Mouse (Mus musculus) lung, postnatal 10 days (tissue): Measurements from ENCODE around the gene Diras2.

ENCODE experiments used
- DNase-seq: peaks from one replicate; pipeline ENCODE4 v3.0.0; 2021

Gene Diras2

DNA sequence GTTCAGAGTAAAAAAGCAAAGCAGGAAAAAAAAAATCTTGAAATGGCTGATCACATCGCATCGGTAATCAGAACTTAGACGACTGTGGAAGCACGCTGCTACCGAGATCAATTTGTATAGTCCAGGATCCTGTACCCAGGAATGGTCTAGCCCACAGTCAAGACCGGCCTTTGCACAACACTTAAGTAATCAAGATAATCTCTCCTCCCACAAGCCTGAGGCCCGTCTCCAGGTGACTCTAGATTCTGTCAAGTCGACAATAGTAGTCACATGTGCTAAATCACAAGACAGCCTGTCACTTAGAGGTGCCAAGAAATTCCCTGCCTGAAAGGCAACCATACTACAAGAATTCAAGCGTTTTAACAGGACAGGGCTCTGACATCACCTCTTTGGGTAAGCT, at the start of gene Diras2:
Diras2 (minus strand) TSS at position 159 of the 400 bp plus-strand sequence.
- no peak for DNase-seq

DNA sequence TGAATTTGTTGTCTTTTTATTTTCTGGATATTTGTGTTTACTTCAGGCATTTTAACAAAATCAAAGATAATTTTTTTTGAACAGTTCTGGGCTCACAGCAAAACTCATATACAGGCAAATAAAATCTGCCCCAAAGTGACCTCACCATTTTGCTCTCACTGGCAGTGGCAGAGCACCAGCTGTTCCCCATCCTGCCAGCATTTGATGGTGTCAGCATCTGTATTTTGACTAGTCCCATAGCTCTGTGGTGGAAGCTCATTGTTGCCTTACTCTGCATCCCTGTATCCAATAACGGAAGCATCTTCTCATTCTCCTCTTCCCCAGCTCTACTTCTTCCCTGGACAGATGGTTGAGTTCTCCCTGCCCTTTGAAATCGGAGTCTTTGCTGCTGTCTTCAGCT, 47.7 kb upstream of the Diras2 start:
- DNase-seq: no peak

DNA sequence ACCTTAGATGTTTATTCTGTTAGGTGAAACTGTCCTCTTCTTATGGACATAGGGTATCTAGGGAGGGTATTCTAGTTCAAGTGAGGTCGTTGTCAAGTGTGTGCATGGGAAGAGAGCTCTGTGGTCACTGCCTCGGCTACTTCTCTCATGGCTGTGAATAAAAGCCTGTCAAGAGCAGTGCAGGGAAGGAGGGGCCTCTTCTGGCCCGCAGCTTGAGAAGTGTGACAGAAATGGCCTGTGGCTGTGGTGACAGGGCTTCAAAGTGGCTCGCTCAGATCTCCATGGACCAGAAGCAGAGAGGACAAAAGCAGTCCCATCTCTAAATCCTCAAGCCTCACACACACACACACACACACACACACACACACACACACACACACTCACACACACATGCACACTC, 46.9 kb upstream of the Diras2 start:
- DNase-seq: no peak

DNA sequence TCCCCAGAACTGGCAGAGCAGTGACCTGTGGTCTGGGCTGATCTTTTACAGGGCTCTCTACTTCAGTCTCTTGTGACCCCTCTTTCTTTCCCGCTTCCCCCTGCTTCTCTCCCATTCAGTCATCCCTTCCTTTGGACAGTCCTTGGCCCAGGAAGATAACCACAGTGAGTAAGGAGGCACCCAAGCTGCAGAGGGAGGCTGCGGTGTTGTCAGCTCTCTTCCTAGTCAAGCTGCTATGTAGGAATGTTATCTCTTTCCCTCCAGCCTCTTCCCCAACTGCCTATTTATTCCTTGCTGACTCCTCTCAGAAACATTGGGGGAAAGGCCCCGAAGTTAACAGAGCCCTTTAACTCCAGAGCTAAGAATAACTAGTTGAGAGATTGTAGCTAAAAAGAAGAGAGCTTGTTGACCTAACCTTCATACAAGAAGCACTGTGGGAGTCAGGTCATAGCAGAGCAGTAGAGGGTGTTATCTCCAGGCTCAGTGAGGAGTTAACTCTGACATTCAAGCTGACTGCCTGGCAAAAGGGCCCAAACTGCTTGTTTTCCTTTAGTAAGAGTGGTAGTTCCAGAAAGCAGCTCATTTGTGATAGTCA, 46.3 kb upstream of the Diras2 start:
- DNase-seq: no peak

DNA sequence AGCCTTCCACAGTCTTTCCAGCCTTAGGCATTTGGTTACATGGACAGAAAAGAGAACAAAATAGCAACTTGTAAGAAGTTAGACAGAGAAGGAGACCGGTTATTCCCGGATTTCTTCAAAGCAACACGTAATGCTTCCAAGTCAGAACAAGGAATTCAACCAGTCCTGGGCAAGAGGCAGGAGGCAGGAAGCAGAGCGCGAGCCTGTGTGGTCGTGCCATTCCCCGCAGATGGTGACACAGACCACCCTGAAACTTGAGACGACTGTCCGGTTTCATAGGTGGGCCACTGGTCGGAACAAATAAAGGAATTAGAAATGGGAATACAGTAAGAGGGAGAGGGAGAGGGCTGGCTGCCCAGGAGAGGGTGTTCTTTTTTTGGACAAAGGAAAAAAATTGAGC, 45.8 kb upstream of the Diras2 start:
- DNase-seq: no peak

DNA sequence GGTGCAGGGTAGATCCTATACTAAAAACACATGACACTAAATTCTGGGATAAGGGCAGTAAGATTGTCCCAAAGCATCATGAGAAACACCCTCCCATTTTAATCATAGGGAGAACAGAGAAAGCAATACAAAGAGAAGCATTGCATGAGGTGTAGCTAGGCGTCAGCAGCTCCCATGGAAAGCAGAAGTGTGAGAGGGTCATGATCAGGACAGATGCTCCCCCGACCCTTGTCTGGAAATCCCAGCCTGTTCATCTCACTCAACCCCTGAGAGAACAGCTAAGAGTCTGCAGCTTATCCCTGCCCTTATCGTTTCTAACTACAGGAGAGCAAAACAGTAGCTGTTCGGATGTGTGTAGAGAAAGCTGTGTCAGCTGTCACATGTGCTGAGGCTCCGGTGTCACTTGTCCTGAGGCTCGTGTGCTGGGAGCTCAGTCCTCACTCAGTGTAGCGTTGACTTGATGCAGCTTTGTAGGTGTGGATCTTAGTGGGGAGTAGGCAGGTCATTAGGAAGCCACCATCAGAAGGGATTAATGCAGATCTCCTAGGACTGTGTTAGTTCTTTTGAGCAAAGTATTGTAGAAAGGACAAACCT, 45.0 kb upstream of the Diras2 start:
- DNase-seq: no peak

DNA sequence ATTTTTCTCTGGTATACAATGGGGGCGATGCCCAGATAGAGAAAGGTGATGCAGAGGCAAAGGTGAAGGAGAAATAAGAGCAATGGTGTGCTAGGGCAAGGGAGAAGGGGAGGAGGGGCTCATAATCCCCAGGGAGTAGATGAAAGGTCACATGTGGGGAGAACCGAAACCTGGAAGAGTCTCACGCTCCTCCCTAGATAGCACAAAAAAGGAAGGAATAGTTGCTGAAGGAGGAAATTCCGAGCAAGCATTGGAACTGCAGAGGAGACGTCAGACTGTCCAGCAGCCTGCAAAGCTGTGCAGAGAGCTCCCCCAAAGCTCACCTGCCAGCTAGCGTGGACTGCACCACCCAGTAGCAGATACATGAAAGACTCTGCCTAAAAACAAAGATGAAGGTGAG, 44.4 kb upstream of the Diras2 start:
- DNase-seq: no peak

DNA sequence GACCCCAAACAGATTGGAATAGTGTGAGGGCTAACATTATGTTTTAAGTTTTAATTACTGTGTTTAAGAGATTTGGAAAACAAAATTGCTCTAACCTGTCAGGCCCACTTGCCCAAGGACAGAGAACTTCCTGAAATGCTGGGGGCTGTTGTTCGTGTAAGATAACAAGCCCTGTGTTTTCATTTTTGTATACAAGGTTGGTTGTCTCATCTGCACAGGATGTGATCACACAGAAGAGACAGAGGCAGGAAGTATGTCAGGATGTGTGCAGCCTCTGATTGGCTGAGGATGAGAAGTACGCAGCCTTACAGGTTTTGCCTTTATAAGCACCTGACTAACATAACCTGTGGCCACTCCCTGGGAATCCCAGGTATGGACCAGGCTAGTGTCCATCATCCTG, 43.2 kb upstream of the Diras2 start:
- DNase-seq: no peak

DNA sequence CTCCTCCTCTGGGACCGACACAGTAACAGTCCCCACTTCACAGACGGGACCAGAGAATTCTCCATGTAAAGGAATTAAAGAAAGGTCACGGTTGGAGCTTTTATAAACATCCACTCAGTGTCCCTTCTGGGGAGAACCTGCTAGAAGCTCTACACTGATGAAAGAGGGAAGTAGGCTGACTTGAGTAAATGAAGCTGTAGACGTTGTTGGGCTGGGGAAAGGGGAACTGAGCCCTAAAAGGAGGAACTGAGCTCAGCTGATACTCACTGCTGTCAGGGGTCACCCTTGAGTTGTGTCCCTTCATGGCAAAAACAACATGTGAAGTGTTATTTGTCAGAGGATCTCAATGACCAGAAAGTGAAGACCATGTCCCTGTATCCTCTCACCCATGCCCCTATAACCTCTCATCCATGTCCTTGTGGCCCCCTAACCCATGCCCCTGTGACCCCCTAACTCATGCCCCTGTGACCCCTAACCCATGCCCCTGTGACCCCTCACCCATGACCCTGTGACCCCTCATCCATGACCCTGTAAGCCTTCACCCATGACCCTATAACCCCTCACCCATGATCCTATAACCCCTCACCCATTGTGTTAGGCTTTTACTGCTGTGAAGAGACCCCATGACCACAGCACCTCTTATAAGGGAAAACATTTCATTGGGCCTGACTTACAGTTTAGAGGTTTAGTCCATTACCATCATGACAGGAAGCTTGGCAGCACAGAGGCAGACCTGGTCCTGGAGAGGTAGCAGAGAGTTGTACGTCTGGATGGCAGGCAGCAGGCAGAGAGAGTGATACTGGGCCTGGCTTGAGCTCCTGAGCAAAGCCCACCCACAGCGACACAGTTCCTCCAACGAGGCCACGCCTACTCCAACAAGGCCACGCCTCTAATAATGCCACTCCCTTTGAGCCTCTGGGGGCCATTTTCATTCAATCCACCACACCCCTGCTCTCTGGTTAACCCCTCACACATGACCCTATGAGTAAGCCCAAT, 41.7 kb upstream of the Diras2 start:
- peak; percentile 29 for DNase-seq

DNA sequence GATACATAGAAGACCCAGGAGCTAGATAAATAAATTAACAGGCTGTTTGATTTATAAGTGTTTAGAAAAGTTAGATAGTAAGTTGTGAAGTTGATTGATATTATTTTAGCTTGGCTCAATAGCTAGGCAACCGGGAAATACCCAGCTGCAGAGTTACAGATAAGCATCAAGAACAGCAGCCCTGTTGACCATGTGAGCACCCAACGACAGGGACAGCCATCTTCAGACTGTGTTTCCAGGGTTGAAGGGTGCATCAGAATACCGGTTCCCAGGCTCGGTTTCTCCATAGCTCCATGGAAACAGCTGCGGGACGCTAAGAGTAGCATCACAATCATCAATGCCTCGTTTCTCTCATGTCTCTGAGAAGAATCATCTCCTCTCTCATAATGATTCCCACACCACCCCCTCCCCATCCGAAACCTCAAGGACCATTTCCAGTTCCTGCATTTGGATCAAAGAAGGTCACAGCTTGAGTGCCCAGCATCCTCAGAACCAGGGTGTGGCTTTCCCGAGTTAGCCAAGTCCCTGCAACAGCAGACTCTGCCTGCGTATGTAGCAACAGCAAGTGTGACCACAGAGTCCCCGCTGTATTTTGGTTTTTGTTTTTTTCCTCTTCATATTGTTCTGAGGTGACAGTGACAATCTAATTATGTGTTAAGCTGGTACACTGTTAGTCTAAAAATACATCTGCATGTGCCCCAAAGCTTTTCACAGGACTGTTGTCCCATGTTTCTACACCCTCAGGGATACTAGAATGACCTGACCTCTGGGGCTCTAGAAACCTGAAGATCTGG, 40.7 kb upstream of the Diras2 start:
- DNase-seq: peak; percentile 34

DNA sequence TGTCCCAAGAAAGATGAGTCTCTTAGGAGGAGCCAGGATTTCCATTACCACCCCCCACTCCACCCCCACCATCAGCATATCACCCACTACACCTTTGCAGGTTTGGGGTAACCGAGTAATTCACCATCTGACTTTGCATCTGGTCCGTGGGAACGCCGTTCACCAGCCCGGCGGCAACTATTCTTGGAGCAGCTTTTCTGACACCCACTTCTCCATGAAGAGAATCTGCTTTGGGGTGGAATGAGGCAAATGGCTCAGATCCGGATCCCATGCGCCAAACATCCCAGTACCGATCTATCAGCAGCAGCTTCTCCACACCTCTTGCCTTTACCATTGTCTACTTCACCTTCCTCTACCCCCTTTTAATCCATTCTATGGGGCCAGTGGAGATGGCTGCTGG, 39.2 kb upstream of the Diras2 start:
- no peak for DNase-seq

DNA sequence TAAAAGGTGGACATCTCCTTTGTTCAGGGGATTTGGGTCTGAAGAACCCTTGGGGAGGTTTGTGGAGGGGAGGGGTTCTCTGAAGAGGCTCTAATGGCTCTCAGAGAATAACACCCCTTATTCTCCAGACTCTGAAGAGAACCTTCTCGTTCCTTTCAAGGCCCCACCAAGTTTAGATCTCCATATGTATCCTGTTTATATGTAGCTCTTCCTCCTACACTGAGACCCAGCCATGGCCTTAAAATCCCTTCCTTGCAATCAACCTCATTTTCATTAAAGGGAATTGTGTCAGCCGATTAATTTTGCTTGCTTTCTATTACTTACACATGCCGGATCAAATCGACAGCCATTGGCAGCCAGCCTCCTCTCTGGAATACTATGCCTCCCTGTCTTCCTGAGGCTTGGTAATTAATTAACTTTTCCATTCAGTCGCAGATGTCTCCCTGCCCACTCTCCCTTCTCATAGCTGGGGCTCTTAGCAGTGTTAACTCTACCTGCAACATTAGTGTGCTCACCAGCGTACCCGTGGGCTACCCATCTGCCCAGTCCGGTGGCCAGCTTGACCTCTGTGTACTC, 38.2 kb upstream of the Diras2 start:
- DNase-seq: no peak

DNA sequence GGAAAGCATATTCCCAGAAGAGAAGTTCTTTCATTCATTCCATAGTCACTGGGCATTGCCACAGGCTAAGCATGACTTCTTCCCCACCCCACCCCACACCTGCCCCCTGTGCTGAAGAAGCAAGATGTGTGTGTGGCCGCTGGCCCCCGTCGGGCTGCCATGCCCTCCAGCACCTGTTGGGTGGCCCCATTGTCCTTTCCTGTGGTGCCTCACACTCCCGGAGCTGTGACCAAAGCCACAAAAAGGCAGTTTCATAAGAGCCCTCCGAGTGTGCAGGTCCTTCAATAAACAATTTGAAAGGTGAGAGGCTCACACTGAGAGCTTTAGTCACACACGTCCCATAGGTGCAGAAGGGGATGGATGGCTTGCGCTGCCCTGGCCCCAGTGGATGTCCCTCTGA, 35.7 kb upstream of the Diras2 start:
- no peak for DNase-seq

DNA sequence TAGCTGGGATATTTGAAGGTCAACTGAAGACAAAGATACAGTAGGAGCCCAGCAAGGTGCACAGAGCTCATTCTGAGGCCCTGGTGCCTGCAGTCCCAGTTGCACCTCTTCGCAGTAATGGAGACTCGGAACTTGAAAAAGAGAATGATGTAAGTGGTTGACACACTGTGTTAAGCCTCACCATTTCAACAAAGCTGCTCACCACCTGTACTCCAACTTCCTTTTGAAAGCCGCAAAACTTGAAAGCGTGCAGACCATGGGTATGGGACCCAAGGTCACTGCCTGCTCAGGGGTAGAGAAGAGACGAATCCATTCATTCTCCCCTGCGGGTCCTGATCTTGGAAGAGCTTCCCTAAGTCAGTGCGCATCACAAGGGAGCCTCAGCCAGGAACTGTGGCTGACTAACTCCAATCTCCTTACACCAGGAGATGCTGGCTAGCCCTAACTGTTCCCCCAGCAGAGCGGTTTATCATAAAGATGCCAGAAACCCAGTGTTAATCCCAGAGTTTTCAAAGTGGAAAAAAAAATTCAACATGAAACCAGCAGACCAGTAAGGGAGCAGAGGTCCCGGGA, 35.2 kb upstream of the Diras2 start:
- DNase-seq: no peak

DNA sequence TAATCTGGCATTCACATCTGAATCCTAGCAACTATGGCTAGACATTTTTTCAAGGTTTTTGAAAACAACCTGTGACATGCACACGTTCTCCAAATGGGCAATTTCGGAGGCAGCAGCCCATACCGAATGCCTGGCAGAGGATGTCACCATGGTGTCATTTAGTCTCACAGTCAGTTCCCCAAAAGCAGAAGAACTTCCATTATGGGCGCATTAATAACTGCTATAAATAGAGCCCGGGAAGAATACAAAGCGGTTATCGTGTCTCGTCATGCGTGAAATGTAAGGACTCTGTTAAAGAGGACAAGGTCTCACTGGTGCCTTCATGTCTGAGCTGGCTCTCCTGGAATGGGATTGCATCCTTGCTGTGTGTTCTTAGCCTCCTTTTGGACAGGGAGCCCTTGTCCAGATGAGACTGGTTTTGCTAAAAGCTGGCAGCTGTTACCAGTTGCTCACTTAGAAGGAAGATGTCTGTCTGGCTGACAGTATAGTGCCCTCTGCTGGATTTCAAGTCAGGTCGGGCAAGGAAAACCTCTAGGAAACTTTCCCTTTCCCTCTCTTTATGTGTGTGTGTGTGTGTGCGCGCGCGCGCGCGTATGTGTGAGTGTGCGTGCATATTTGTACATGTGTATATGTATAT, 34.1 kb upstream of the Diras2 start:
- DNase-seq: peak; percentile 30

DNA sequence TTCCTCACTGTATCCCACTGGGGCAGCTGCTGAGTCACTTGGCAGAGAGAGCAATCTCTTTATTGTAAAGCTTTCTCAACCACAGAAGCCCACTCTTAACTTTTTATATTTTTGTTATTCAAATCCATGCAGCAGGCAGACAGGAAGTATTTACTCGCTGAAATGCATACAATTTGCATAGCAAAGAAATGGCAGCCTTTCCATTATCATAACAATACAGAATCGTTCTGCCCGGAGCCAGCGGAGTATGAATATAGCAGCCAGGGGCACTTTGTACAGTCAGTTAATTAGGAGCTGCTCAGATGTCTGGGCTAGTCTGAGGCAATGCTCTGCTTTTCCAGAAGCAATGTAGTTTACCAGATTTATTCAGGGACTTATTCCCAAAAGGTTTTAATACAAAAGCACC, 31.1 kb upstream of the Diras2 start:
- DNase-seq: no peak

DNA sequence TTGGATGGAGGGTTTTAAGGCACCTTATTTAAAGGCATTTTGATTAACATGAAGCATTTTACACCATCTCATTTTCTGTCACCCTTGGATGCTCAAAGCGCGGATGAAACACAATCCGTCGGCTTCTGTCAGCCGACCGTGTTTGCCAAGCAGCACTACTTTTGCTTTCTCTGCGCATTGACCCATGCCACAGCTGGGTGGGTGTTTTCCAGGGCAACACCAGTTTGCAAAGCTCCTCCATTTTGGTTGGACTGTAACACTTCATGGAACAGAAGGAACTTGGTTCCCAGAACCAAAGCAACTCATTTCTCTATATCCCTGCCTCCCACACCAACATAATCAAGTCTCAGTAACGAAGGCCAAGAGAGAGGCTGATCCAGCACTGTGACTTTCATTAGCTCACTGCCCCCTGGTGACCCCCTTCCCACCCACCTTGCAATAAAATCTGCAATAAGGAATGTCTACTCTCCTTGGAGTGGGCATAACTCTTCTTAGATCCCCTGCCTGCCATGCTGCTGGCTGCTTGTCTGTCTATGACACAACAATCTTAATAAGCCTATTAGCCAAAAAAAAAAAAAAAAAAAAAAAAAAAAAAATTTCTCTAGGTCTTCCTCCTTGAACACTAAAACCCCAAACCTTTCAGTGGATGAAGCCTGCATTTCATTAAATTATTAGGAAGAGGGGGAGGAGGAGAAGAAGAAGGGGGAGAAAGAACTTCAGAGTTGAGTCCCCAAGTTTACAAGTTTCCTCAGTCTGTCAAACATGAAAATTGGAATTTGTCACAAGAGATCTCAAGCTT, 30.5 kb upstream of the Diras2 start:
- DNase-seq: no peak

DNA sequence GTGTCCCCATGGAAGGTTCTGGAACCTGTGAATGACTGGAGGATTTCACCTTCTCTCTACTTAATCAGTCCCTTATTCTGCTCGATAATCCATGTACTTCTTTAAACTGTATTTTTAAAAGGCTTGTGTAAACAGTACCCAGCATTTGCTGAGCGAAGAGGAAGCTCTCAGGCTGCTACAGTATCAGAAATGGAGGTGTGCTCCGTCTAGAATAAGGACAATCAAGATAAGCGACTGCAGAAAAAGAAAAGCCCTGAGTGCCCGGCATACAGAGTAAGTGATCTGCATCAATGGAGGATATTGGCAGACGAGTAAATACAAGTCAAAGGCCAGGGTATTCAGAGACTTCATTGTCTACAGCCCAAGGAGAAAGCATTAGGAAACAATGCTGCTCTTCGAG, 26.3 kb upstream of the Diras2 start:
- no peak for DNase-seq

DNA sequence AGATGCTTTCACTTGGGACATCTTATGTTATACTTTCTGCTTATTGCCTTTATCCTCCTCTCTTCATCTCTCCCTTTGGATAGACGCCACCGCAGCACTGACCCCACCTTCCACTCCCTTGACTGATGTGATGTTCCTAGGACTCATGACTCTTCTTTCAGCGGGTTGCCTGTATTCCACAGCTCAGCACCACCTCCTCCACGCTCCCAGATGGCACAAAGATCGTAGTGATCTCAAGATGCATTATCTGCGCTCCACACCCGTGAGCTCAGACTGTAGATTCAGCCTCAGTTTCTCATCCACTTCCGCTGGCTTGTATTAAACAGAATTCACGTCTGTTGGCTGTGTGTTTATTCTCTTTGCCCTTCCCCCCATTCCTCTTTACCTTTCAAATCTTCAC, 23.6 kb upstream of the Diras2 start:
- no peak for DNase-seq

DNA sequence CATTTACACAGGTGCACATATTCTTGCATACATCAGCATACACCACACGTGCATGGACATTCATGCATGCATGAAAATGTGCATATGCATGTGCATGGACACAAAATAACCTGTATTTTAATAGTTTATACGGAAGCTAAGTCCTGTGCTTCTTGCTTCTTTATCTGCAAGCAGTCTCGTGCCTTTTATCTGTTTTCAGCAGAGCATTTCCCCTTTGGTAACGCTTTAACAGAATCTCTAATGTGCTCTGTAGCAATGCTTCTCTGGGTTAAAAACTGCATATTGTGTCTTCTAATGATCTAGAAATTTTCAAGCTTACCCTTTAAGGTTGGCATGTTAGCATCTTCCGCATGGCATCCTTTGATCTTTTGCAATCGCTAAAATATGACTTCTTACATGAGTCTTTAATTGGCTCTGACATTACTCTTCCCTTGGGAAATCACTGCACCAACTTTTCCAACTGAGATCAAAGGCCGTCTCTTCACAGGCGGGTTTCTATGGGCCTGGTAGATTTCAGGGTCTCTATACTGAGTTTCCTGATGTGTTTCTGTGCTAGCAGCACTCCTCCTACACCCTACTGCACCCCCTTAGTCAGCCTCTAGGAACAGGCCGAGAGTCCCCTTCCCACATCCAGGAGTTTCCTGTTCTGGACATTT, 21.9 kb upstream of the Diras2 start:
- DNase-seq: no peak

DNA sequence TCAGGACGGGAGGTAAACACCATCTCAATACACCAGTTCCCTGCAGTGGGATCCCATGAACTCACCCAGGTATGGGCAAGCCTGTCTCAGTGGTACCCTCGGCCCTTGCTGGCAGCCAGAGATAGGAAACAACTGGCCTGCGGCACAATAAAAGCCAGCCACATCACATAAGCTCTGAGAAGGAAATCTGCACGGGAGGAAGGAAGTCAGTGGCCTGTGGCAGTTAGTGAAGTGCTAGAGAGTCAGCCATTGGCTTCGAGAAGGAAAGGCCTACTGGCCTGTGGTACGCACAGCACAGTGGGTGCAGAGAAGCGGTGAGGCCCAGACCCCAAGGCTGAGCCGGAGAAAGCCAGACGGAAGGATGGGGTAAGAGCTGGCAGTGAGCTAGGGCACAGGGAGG, 20.2 kb upstream of the Diras2 start:
- no peak for DNase-seq
